Mouse (Mus musculus): ENCODE measurements around the gene Fbxo48. TPM values are rescaled to one million over a fixed set of nuclear protein-coding genes. Genes with fewer than 3 reads are reported as not detected.

The Fbxo48 gene
- total RNA-seq, 2 experiments from 2014 or later: 8.1 to 12.7 TPM

Other genes starting within 250 kb of the Fbxo48 start
- 0.05 TPM in 1 of 2 replicates, not detected in the other for gene Egfr, start 199.2 kb upstream of the Fbxo48 start, total RNA-seq (2015)
- not detected in 2 replicates for gene Egfr, start 199.2 kb upstream of the Fbxo48 start, total RNA-seq (2017)
- 1.9 and 2.6 TPM in 2 replicates for gene Cnrip1, start 100.2 kb downstream of the Fbxo48 start, total RNA-seq (2015)
- gene Cnrip1, start 100.2 kb downstream of the Fbxo48 start, total RNA-seq (2017): 0.12 and 1.3 TPM in 2 replicates
- gene Plek, start 101.0 kb downstream of the Fbxo48 start, total RNA-seq (2015): 26.6 and 31.3 TPM in 2 replicates
- gene Plek, start 101.0 kb downstream of the Fbxo48 start, total RNA-seq (2017): 28.4 and 31.3 TPM in 2 replicates
- gene Ppp3r1, start 207.9 kb downstream of the Fbxo48 start, total RNA-seq (2015): 56.9 and 72.0 TPM in 2 replicates
- gene Ppp3r1, start 207.9 kb downstream of the Fbxo48 start, total RNA-seq (2017): 57.6 and 69.3 TPM in 2 replicates
- 20.9 and 26.9 TPM in 2 replicates for gene Wdr92, start 230.7 kb downstream of the Fbxo48 start, total RNA-seq (2015)
- 24.2 and 39.1 TPM in 2 replicates for gene Wdr92, start 230.7 kb downstream of the Fbxo48 start, total RNA-seq (2017)